Comparison of ENCODE assay signal across 27 mouse cellular contexts in the genomic region with DNA sequence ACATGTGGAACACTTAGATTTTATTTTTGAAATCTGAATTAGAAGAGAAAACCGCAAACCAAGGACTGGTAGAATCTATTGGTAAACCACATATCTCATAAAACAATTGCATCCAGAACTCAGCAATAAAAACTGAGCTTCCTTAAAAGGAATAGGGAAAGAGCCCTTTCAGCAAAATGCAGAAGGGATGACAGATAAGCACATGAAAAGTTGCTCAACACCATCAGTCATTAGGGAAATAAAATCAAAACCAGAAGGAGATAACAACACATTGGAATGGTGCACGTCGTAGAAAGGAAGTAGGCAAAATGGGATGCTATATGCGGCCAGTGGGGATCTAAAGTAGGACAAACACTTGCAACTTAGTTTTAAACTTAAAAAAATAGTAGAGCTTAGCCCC.
DNase-seq lines count a peak whose midpoint lies in the region; ATAC-seq and TF ChIP-seq lines count a peak whose summit lies in the region.
"Had no signal": no experiment of that assay in that cellular context is flagged by ENCODE, and none has a peak within 500 bp of the region (broad histone marks: within the 10 kb centered on the region; RNA-seq: fewer than 3 reads in every experiment).

No protein-coding gene starts in this region.

- peak; percentile 61 for ATAC-seq in granulocyte monocyte progenitor cell, adult 5-6 weeks (replicated peaks; ENCODE audit: poor library complexity, severe bottlenecking)
- ATAC-seq in megakaryocyte progenitor cell, adult 5-6 weeks (replicated peaks; ENCODE audit: poor library complexity), result peak; percentile 48
- ATAC-seq in erythroblast, adult 5-6 weeks (replicated peaks; ENCODE audit: low FRiP score, poor library complexity, severe bottlenecking), result no peak
- ATAC-seq in hindbrain, embryonic 11.5 days (ENCODE audit: low FRiP score), result no peak
- ATAC-seq: forebrain, postnatal 0 days; hindbrain, postnatal 0 days; midbrain, embryonic 16.5 days had no signal

- DNase-seq in kidney, adult 2 months, result peak; percentile 14
- no peak for DNase-seq in kidney, postnatal 14 days
- DNase-seq in lung, postnatal 36 days, result no peak
- no peak for DNase-seq in hindbrain, embryonic 11.5 days (ENCODE audit: low spot score)
- DNase-seq: adrenal gland, postnatal 14 days; cerebellum, adult 11 months; cerebellum, adult 9-10 months; forebrain, postnatal 0 days; heart, postnatal 14 days; kidney, adult 11 months; kidney, postnatal 36 days; layer of hippocampus, postnatal 36 days had no signal

- 85% methylated on average over 4 of the region's 4 CpGs for WGBS in kidney, adult 2 months
- 87% methylated on average over 4 of the region's 4 CpGs for WGBS in hindbrain, embryonic 11.5 days

- H3K9ac ChIP-seq in hindbrain, embryonic 11.5 days (ENCODE audit: low read depth, low read length), result no peak overlapping the region
- H3K9ac ChIP-seq: embryonic facial prominence, embryonic 13.5 days; forebrain, postnatal 0 days; kidney, embryonic 15.5 days; limb, embryonic 15.5 days; neural tube, embryonic 12.5 days had no signal

- H3K4me1 ChIP-seq in kidney, adult 2 months (ENCODE audit: control insufficient read depth, insufficient read depth, low read length), result no peaks in the 10 kb centered on the region
- H3K4me1 ChIP-seq in hindbrain, embryonic 11.5 days (replicated peaks; ENCODE audit: control insufficient read depth, insufficient read depth, low read length), result no peaks in the 10 kb centered on the region
- H3K4me1 ChIP-seq: kidney, embryonic 15.5 days; neural tube, embryonic 12.5 days had no signal

- no peak overlapping the region for H3K4me3 ChIP-seq in kidney, adult 2 months (ENCODE audit: insufficient read depth, low read depth, low read length)
- no peak overlapping the region for H3K4me3 ChIP-seq in C2C12 (ENCODE audit: insufficient read depth, poor library complexity, severe bottlenecking)
- H3K4me3 ChIP-seq in hindbrain, embryonic 11.5 days (ENCODE audit: low read depth, low read length), result no peak overlapping the region
- H3K4me3 ChIP-seq: embryonic facial prominence, embryonic 13.5 days; erythroblast, embryonic 14.5 days; hindbrain, embryonic 10.5 days; kidney, embryonic 15.5 days; limb, embryonic 10.5 days; limb, embryonic 15.5 days; neural tube, embryonic 12.5 days had no signal

- H3ac ChIP-seq in C2C12 (ENCODE audit: control insufficient read depth, insufficient read length, low read depth), result no peak overlapping the region

- no peaks in the 10 kb centered on the region for H3K79me2 ChIP-seq in C2C12 (ENCODE audit: control insufficient read depth, insufficient read depth)

- H3K79me3 ChIP-seq in C2C12 (ENCODE audit: low read depth), result no peaks in the 10 kb centered on the region

- no peaks in the 10 kb centered on the region for H3K9me3 ChIP-seq in hindbrain, embryonic 11.5 days (ENCODE audit: control insufficient read depth, low read length)
- H3K9me3 ChIP-seq: embryonic facial prominence, embryonic 13.5 days; G1E; hindbrain, embryonic 10.5 days; kidney, embryonic 15.5 days; limb, embryonic 10.5 days; limb, embryonic 15.5 days; neural tube, embryonic 12.5 days had no signal

- no peaks in the 10 kb centered on the region for H3K27me3 ChIP-seq in kidney, adult 2 months (replicated peaks; ENCODE audit: control insufficient read depth, insufficient read depth, low read length)
- no peaks in the 10 kb centered on the region for H3K27me3 ChIP-seq in C2C12 (ENCODE audit: control insufficient read depth, insufficient read depth, insufficient read length)
- no peaks in the 10 kb centered on the region for H3K27me3 ChIP-seq in hindbrain, embryonic 11.5 days (ENCODE audit: control insufficient read depth, insufficient read depth, low read length)
- H3K27me3 ChIP-seq: embryonic facial prominence, embryonic 13.5 days; kidney, embryonic 15.5 days; limb, embryonic 15.5 days; neural tube, embryonic 12.5 days had no signal

- no peak overlapping the region for H3K4me2 ChIP-seq in hindbrain, embryonic 11.5 days (replicated peaks; ENCODE audit: low read depth, low read length)
- H3K4me2 ChIP-seq: embryonic facial prominence, embryonic 13.5 days; kidney, embryonic 15.5 days; limb, embryonic 15.5 days; midbrain, embryonic 11.5 days; neural tube, embryonic 12.5 days had no signal

- TF ChIP-seq POLR2A in kidney, adult 2 months (IDR thresholded peaks at IDR 0.05; ENCODE audit: low read depth, low read length), result no peak

- H3K27ac ChIP-seq in kidney, adult 2 months (ENCODE audit: insufficient read depth, low read depth, low read length), result no peak overlapping the region
- no peak overlapping the region for H3K27ac ChIP-seq in hindbrain, embryonic 11.5 days (ENCODE audit: low read depth, low read length)
- H3K27ac ChIP-seq: embryonic facial prominence, embryonic 13.5 days; hindbrain, embryonic 10.5 days; hindbrain, postnatal 0 days; kidney, embryonic 15.5 days; limb, embryonic 10.5 days; limb, embryonic 15.5 days; neural tube, embryonic 12.5 days had no signal

- TF ChIP-seq CTCF in kidney, adult 2 months (conservative IDR thresholded peaks at IDR 0.05; ENCODE audit: insufficient read depth, insufficient read length, low read depth, low read length), result no peak
- TF ChIP-seq CTCF in C2C12 (IDR thresholded peaks at IDR 0.05; ENCODE audit: control insufficient read depth, insufficient read depth, insufficient read length), result no peak

- no peaks in the 10 kb centered on the region for H3K36me3 ChIP-seq in kidney, adult 2 months (ENCODE audit: control insufficient read depth, insufficient read depth, low read length)
- no peaks in the 10 kb centered on the region for H3K36me3 ChIP-seq in C2C12 (ENCODE audit: control insufficient read depth, insufficient read depth)
- H3K36me3 ChIP-seq in hindbrain, embryonic 11.5 days (ENCODE audit: control insufficient read depth, insufficient read depth, low read length), result no peaks in the 10 kb centered on the region
- H3K36me3 ChIP-seq: embryonic facial prominence, embryonic 13.5 days; G1E; hindbrain, embryonic 10.5 days; kidney, embryonic 15.5 days; limb, embryonic 10.5 days; limb, embryonic 15.5 days; neural tube, embryonic 12.5 days had no signal

TF ChIP-seq in C2C12, 6 proteins besides CTCF, POLR2A, EP300 and RAD21:
- peak; percentile 59 for TF ChIP-seq CEBPB (IDR thresholded peaks at IDR 0.05; ENCODE audit: low read depth)
- TF ChIP-seq USF1 (IDR thresholded peaks at IDR 0.05; ENCODE audit: low read depth), result no peak
- TF ChIP-seq FOSL1 (IDR thresholded peaks at IDR 0.05; ENCODE audit: insufficient read depth, low read length, poor library complexity, severe bottlenecking), result no peak
- no peak for TF ChIP-seq MYOG (IDR thresholded peaks at IDR 0.05; ENCODE audit: control insufficient read depth, extremely low read depth, insufficient read length)

Comparison
In these comparisons a context has a peak if more than half of its experiments do, and no peak if none do; other contexts are left out.
1. ATAC-seq: peak in granulocyte monocyte progenitor cell, adult 5-6 weeks (single experiment) and megakaryocyte progenitor cell, adult 5-6 weeks (single experiment); none in erythroblast, adult 5-6 weeks (single experiment) and hindbrain, embryonic 11.5 days (single experiment).